Mouse (Mus musculus): Measurements from ENCODE around the gene Lrriq4.
"Not testable (repeated sequence)": the region's sequence is repeated elsewhere in the genome, so short reads cannot be mapped to it uniquely, and the experiment has no call there.

Lrriq4 gene

DNA sequence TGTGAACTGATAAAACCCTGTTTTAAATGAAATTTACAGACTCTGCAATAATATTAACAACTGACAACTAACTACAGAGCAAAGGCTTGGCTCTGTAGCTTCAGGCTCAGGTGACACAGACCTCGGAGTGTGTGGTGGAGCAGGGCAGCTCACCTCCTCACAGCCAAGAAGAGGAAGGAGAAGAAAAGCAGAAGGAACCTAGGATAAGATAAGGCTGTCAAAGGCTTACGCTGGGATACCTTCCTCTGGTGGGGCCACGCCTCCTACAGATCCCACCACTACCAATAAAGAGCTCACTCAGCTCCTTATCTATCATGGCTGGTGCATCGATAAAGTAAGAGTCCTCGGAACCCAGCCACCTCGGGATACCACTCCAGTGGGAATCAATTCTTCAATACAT, 38.9 kb downstream of the Lrriq4 start:
- no peak for DNase-seq (ENCODE audit: low read depth)

DNA sequence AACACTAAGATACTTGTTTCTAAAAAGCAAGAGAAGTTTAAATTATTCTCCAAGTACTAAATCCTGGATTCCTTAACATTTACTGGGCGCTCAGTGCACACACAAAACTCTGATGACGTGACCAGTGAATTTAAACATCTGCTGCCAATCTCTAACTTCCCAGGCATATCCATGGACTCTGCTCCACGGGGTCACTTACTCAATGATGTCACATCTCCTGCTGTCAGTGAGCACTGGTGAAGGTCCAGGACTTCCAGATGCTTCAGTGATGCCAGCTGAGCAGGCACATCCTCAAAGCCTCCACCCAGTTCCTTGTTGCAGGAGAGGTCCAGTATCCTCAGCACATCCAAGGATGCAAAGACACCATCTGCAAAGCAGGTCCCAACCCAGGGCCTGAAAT, 42.9 kb downstream of the Lrriq4 start:
- no peak for DNase-seq (ENCODE audit: low read depth)

DNA sequence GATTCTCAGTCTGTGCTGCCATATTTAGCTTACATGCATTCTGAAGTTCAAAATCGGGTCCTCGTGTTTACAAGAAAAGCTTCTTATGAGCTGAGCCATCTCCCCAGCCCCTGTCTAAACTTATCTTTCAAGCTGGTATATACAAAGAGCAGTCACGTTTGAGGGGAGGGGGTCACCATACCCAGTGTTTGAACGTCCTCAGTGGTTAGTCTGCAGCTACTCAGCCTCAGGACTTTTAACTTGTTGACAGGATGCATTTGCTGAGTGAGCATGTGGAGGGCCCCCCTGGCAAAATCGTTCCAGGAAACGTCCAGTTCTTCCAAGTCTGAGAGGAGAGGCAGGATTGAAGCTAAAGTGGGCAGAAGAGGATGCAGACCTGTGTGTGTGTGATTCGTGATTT, 46.7 kb downstream of the Lrriq4 start:
- no peak for DNase-seq (ENCODE audit: low read depth)

DNA sequence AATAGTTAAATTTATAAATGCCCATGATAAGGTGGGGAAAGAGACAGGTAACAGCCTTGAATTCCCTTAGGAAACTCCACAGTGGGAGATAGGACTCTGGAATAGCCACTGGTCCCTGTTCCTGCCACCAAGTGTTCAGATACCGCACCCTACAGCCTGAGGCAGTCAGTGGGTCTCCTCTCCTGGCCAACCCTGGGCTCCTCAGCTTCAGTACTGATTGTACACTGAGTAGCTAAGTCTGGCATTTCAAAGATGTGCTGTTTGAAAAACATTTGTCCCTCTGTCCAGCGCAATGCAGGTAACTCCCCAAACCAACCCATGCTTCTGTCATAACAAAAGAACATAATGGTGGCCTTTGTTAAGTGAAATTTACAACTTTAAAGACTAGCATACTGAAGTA, 51.4 kb downstream of the Lrriq4 start:
- DNase-seq (ENCODE audit: low read depth): no peak

DNA sequence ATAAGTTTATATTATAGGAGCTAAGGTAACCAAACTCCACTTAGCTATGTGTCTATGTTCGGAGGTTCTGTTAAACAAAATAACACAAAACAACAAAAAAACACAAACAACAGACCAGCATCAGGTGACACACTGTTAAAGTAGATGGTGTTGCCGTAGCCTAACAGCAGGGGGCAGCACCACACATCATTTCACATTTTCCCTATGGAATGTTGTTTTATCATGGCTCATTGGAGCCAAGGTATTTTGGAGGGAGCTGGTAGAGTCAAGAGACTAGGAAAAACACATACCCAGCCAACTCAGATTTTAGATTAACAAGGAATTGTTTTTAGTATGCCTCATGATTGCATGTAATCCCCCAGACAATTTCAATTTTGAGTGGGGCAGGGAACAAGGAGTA, 52.0 kb downstream of the Lrriq4 start:
- DNase-seq (ENCODE audit: low read depth): peak; percentile 12

DNA sequence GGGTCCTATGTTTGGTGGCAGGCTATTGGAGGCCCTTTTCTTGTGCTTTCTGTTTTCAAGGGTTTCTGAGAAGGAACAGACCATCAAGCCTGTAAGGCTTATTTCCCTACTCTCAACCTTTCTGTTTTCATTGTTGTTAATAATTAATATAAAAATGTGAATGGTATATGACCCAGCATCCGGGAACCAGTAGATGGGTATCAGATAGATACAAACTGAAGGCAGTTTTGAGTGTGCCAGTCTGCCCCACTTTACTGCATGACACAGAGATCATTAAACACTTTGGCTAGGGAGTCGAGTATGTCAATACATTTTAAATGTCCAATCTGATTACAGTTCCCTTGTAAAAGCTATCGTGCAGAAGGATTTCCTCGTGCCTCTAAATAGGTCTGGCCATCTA, 53.6 kb downstream of the Lrriq4 start:
- DNase-seq (ENCODE audit: low read depth): no peak

DNA sequence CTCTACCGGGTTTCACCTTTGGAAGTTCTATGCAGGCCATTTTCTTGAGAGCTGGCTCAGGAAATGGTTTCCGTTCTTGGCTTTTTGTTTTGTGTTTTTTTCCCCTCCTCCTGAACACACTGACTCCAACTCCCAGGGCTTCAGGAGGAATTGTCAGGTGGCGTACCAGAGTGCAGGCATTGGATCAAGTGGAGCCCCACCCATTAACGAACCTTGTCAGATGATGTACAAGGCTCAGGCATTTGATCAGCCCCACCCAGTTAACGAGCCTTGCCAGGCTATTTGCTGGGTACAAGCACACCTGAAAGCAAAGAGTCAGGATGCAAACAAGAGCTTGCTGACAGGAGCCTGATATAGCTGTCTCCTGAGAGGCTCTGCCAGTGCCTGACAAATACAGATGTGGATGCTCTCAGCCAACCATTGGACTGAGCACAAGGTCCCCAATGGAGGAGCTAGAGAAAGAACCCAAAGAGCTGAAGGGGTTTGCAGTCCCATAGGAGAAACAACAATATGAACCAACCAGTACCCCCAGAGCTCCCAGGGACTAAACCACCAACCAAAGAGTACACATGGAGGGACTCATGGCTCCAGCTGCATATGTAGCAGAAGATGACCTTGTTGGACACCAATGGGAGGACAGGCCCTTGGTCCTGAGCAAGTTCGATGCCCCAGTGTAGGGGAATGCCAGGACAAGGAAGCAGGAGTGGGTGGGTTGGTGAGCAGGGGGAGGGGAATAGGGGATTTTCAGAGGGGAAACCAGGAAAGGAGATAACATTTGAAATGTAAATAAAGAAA, 55.6 kb downstream of the Lrriq4 start, which contains the start of gene Lrrc31:
Gene Lrrc31, minus strand, starts transcription at position 133 of the 795 bp plus-strand sequence.
- DNase-seq (ENCODE audit: low read depth): not testable (repeated sequence)

DNA sequence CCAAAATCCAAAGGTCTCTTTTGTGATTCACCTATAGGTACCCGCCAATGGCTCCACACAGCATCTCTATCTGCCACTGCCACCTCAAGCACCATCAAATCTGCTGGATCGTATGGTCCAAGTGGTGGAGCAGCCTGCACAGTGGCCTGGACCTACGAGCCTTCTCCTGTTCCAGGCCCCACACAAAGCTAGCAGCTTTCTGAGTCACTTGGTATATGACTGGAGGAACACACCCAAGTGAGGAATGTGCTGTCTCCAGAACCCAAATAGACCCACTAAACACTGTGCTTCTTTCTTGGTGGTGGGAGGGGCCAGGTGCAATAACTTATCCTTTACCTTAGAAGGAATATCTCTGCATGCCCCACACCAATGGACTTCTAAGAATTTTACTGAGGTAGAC, 61.7 kb downstream of the Lrriq4 start:
- DNase-seq (ENCODE audit: low read depth): no peak

DNA sequence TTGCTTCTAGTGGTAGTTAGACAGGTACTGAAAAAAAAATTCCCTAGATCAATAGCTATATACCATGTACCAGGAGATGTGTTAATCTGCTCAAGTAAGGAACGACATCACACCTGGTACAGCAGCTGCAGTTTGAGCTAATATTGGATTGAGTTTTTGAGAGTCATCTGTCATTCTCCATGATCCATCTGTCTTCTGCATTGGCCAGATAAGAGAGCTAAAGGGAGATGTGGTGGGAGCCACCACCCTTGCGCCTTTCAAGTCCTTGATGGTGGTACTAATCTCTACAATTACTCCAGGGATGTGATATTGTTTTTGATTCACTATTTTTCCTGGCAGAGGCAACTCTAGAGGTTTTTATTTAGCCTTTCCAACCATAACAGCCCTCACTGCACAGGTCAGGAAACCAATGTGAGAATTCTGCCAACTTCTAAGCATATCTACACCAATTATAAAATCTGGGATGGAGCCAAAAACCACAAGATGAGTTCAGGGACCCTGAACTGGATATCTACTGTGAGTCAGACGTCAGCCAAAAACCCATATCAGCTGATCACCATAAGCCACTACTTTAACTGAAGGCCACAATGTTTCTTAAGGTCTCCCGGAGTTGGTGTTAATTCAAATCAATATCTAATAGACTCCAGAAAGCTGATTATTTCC, 62.4 kb downstream of the Lrriq4 start:
- peak; percentile 91 for DNase-seq (ENCODE audit: low read depth)

DNA sequence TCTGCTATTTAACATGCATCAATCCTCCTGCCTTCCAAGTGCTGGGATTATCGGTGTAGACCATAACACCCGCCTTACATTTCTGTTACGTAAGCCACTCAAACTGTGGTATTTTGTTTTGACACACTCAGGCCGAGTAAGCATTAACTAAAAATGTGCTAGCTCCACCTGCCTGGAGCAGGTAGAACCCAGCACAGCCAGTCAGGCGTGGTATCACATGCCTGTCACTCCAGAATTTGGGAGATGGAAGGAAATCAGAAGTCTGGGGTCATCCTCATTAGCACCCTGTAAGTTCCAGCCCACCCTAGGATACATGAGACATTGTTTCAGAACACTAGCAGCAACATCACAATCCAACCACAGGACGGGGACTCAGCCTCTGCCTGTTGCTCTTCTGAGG, 65.9 kb downstream of the Lrriq4 start:
- DNase-seq (ENCODE audit: low read depth): no peak

DNA sequence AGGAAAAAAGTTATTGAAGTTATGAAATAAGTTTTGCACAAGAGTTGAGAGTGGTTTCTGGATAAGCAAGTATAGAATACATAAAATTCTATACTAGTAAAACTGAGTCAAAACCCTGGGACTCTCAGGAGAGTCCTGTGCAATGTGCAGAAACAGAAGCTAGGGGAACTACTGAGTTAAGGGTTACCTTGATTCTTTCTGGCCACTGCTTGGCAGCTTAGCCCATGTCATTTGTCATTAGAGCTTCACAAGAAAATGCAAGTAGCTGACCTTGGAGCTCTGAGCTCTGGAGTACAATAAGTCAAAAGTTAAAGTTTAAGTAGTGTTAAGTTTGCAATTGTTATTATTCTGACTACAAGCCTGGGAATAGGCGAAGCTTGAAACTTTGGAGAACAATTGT, 69.0 kb downstream of the Lrriq4 start:
- no peak for DNase-seq (ENCODE audit: low read depth)

DNA sequence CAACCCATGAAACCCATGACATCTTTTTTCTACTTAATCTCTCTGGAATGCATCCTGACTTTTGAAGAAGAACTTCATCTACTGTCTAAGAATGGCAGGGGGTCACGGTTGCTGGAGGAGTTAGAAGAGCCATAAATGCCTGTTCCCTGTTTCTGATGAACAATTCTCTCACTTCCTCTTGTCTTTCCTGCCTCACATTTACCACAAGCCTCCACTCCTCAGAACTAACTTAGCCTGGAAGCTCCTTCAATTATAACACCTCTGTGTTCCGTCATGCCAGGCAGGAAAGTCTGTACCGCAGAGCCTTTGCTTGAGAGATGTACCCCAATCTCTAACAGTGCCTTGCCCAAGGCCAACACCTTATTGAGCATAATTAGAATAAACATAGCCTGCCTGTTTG, 74.3 kb downstream of the Lrriq4 start:
- no peak for DNase-seq (ENCODE audit: low read depth)

Measured in 416B (cell line).